ENCODE assay signal across 27 mouse cellular contexts in the genomic region with DNA sequence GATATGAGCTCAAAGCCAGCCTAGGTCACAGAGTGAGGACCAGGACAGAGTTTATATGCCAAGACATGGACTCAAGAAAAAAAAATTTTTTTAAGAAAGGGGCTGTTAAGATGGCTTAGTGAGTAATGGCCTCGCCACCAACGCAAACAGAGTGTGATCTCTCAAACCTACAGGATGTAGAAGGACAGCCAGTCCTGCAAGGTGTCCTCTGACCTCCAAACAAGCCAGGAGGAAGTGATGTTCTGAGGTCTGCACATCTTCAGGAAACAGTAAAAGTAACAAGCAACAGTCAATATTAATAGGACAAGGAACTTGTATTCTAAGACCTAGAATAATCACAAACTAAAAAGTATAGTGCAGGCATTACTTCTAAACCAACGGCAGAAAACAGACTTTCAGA. TPM values are rescaled to one million over a fixed set of nuclear protein-coding genes. Genes with fewer than 3 reads are reported as not detected.
DNase-seq lines count a peak whose midpoint lies in the region; ATAC-seq and TF ChIP-seq lines count a peak whose summit lies in the region.
"Had no signal": no experiment of that assay in that cellular context is flagged by ENCODE, and none has a peak within 500 bp of the region (broad histone marks: within the 10 kb centered on the region; RNA-seq: fewer than 3 reads in every experiment).

No protein-coding gene starts in this region.

- no peaks in the 10 kb centered on the region for H3K4me1 ChIP-seq in kidney, adult 2 months (ENCODE audit: control insufficient read depth, insufficient read depth, low read length)
- H3K4me1 ChIP-seq in kidney, embryonic 16.5 days (ENCODE audit: insufficient read depth, low read length), result no peaks in the 10 kb centered on the region
- H3K4me1 ChIP-seq in liver, postnatal 0 days (ENCODE audit: insufficient read depth), result 0 out of 2 replicates have a peak, but pooled peaks cover 5% of the 10 kb centered on the region
- H3K4me1 ChIP-seq in liver, embryonic 11.5 days (replicated peaks; ENCODE audit: control insufficient read depth, insufficient read depth, low read length), result no peaks in the 10 kb centered on the region; the same call in 1 of the 2 replicates
- H3K4me1 ChIP-seq in MEL (ENCODE audit: control insufficient read depth in 1 of 2, insufficient read depth in 2 of 2, low read length in 2 of 2), result peaks cover 7 to 12% of the 10 kb centered on the region in 2 experiments
- H3K4me1 ChIP-seq: embryonic facial prominence, embryonic 15.5 days; heart, embryonic 15.5 days; hindbrain, embryonic 13.5 days; limb, embryonic 10.5 days; midbrain, embryonic 15.5 days had no signal

- no peak overlapping the region for H3K4me2 ChIP-seq in kidney, embryonic 16.5 days (replicated peaks; ENCODE audit: low read depth, low read length)
- no peak overlapping the region for H3K4me2 ChIP-seq in liver, postnatal 0 days (ENCODE audit: low read depth, low read length)
- no peak overlapping the region for H3K4me2 ChIP-seq in liver, embryonic 11.5 days
- H3K4me2 ChIP-seq: embryonic facial prominence, embryonic 15.5 days; heart, embryonic 15.5 days; hindbrain, embryonic 13.5 days; midbrain, embryonic 15.5 days had no signal

- no peak for ATAC-seq in kidney, embryonic 16.5 days (ENCODE audit: low FRiP score, low TSS enrichment)
- ATAC-seq in liver, postnatal 0 days, result no peak
- no peak for ATAC-seq in liver, embryonic 11.5 days (replicated peaks; ENCODE audit: low FRiP score)
- ATAC-seq in megakaryocyte, adult 5-6 weeks (ENCODE audit: poor library complexity, severe bottlenecking), result peak; percentile 46
- ATAC-seq: forebrain, embryonic 14.5 days; midbrain, embryonic 15.5 days had no signal

- no peak overlapping the region for H3K4me3 ChIP-seq in kidney, adult 2 months (ENCODE audit: insufficient read depth, low read depth, low read length)
- H3K4me3 ChIP-seq in kidney, embryonic 16.5 days (ENCODE audit: low read length), result no peak overlapping the region
- no peak overlapping the region for H3K4me3 ChIP-seq in liver, postnatal 0 days (ENCODE audit: low read depth, low read length)
- no peak overlapping the region for H3K4me3 ChIP-seq in liver, embryonic 11.5 days (ENCODE audit: low read depth, low read length)
- no peak overlapping the region for H3K4me3 ChIP-seq in MEL (ENCODE audit: control insufficient read depth in 1 of 2, insufficient read depth in 1 of 2, low read depth in 2 of 2, low read length in 2 of 2)
- H3K4me3 ChIP-seq: embryonic facial prominence, embryonic 15.5 days; heart, embryonic 15.5 days; hindbrain, embryonic 13.5 days; limb, embryonic 10.5 days; megakaryocyte, embryonic 14.5 days; midbrain, embryonic 15.5 days; myocyte had no signal

- TF ChIP-seq EP300 in liver, postnatal 0 days (IDR thresholded peaks at IDR 0.05; ENCODE audit: low read depth), result 0 out of 2 replicates have a peak, but pooled peaks have one; percentile 39
- TF ChIP-seq EP300 in MEL (IDR thresholded peaks at IDR 0.05; ENCODE audit: low read depth in 1 of 2, low read length in 2 of 2), result no peak

- H3K36me3 ChIP-seq in kidney, adult 2 months (ENCODE audit: control insufficient read depth, insufficient read depth, low read length), result peaks cover 9% of the 10 kb centered on the region
- peaks cover 47% of the 10 kb centered on the region for H3K36me3 ChIP-seq in kidney, embryonic 16.5 days (ENCODE audit: insufficient read depth, low read length)
- peaks cover 38% of the 10 kb centered on the region for H3K36me3 ChIP-seq in liver, postnatal 0 days (replicated peaks; ENCODE audit: insufficient read depth, low read length)
- peaks cover 19% of the 10 kb centered on the region for H3K36me3 ChIP-seq in liver, embryonic 11.5 days (ENCODE audit: control insufficient read depth, insufficient read depth, low read length)
- H3K36me3 ChIP-seq in MEL (ENCODE audit: control insufficient read depth in 1 of 2, insufficient read depth in 2 of 2, low read length in 2 of 2), result peaks cover 2 to 20% of the 10 kb centered on the region in 2 experiments; a peak in 3 of 4 replicates

- TF ChIP-seq RAD21 in MEL (IDR thresholded peaks at IDR 0.05; ENCODE audit: low read depth, low read length), result no peak

- no peak overlapping the region for H3K9ac ChIP-seq in kidney, embryonic 16.5 days (replicated peaks; ENCODE audit: low read length)
- no peak overlapping the region for H3K9ac ChIP-seq in liver, postnatal 0 days (replicated peaks)
- H3K9ac ChIP-seq in liver, embryonic 11.5 days (ENCODE audit: low read depth, low read length), result no peak overlapping the region
- H3K9ac ChIP-seq in MEL (ENCODE audit: control insufficient read depth, low read depth, low read length, poor library complexity, severe bottlenecking), result no peak overlapping the region
- H3K9ac ChIP-seq: embryonic facial prominence, embryonic 15.5 days; heart, embryonic 15.5 days; hindbrain, embryonic 13.5 days; liver, embryonic 14.5 days; midbrain, embryonic 15.5 days had no signal

- no peak for TF ChIP-seq POLR2A in kidney, adult 2 months (IDR thresholded peaks at IDR 0.05; ENCODE audit: low read depth, low read length)
- no peak for TF ChIP-seq POLR2A in MEL (IDR thresholded peaks at IDR 0.05; ENCODE audit: control insufficient read depth in 1 of 2, insufficient read depth in 1 of 2, low read depth in 1 of 2, low read length in 2 of 2, poor library complexity in 1 of 2)

- peak; percentile 19 for DNase-seq in kidney, adult 2 months
- no peak for DNase-seq in liver, postnatal 0 days
- DNase-seq in liver, embryonic 11.5 days (ENCODE audit: low spot score), result no peak
- DNase-seq in MEL (ENCODE audit: low read depth, low spot score), result no peak
- DNase-seq in yolk sac, embryonic 10.5 days (ENCODE audit: low spot score), result no peak
- no peak for DNase-seq in right cerebral cortex, postnatal 10 days (ENCODE audit: low spot score in 2 of 2)
- DNase-seq: adrenal gland, postnatal 10 days; B cell, adult 2 months; cerebellum, adult 9-11 months; gastrocnemius, postnatal 14 days; heart, postnatal 36 days; lung, postnatal 14 days; right cerebral cortex, adult 18-20 months; thymus, adult 18-20 months; thymus, postnatal 36 days had no signal

- H3K79me2 ChIP-seq in MEL (ENCODE audit: control insufficient read depth, insufficient read depth, low read length, poor library complexity), result peaks cover 3% of the 10 kb centered on the region

- H3K27ac ChIP-seq in kidney, adult 2 months (ENCODE audit: insufficient read depth, low read depth, low read length), result peak overlapping the region; percentile 31; the same call in 1 of the 2 replicates
- no peak overlapping the region for H3K27ac ChIP-seq in kidney, embryonic 16.5 days (ENCODE audit: low read length)
- peak overlapping the region; percentile 59; the same call in 1 of the 2 replicates for H3K27ac ChIP-seq in liver, postnatal 0 days (ENCODE audit: low read depth)
- no peak overlapping the region for H3K27ac ChIP-seq in liver, embryonic 11.5 days (ENCODE audit: low read depth, low read length)
- H3K27ac ChIP-seq in MEL (ENCODE audit: control insufficient read depth, low read depth, low read length), result peak overlapping the region; percentile 75
- H3K27ac ChIP-seq: embryonic facial prominence, embryonic 15.5 days; heart, embryonic 15.5 days; hindbrain, embryonic 13.5 days; kidney, postnatal 0 days; limb, embryonic 10.5 days; liver, embryonic 14.5 days; midbrain, embryonic 15.5 days had no signal

- 73% methylated on average over 3 of the region's 3 CpGs for WGBS in kidney, adult 2 months
- WGBS in kidney, embryonic 16.5 days, result 79% methylated on average over 3 of the region's 3 CpGs
- WGBS in liver, postnatal 0 days (ENCODE audit: insufficient replicate concordance), result 70% methylated on average over 3 of the region's 3 CpGs
- 74% methylated on average over 3 of the region's 3 CpGs for WGBS in liver, embryonic 11.5 days

- TF ChIP-seq CTCF in kidney, adult 2 months (conservative IDR thresholded peaks at IDR 0.05; ENCODE audit: insufficient read depth, insufficient read length, low read depth, low read length), result no peak
- no peak for TF ChIP-seq CTCF in liver, postnatal 0 days (IDR thresholded peaks at IDR 0.05; ENCODE audit: low read depth)
- no peak for TF ChIP-seq CTCF in MEL (IDR thresholded peaks at IDR 0.05 in 2 of 3, conservative IDR thresholded peaks at IDR 0.05 in 1 of 3; ENCODE audit: control insufficient read depth in 1 of 3, insufficient read depth in 1 of 3, low read depth in 2 of 3, low read length in 3 of 3, poor library complexity in 1 of 3, severe bottlenecking in 1 of 3)

- H3K9me3 ChIP-seq in kidney, embryonic 16.5 days (ENCODE audit: low read length), result peaks cover 11% of the 10 kb centered on the region
- H3K9me3 ChIP-seq in liver, postnatal 0 days (ENCODE audit: low read length), result no peaks in the 10 kb centered on the region
- no peaks in the 10 kb centered on the region; the same call in 1 of the 2 replicates for H3K9me3 ChIP-seq in liver, embryonic 11.5 days (ENCODE audit: control insufficient read depth, low read length)
- H3K9me3 ChIP-seq in MEL (replicated peaks; ENCODE audit: insufficient read depth, low read length), result no peaks in the 10 kb centered on the region
- H3K9me3 ChIP-seq: heart, embryonic 15.5 days; limb, embryonic 10.5 days had no signal

- H3K27me3 ChIP-seq in kidney, adult 2 months (replicated peaks; ENCODE audit: control insufficient read depth, insufficient read depth, low read length), result no peaks in the 10 kb centered on the region
- H3K27me3 ChIP-seq in kidney, embryonic 16.5 days (ENCODE audit: insufficient read depth, low read length), result no peaks in the 10 kb centered on the region
- no peaks in the 10 kb centered on the region for H3K27me3 ChIP-seq in liver, postnatal 0 days (ENCODE audit: insufficient read depth, low read length)
- H3K27me3 ChIP-seq in liver, embryonic 11.5 days (replicated peaks; ENCODE audit: control insufficient read depth, insufficient read depth, low read length), result no peaks in the 10 kb centered on the region
- H3K27me3 ChIP-seq in MEL (ENCODE audit: control insufficient read depth in 1 of 2, insufficient read depth in 2 of 2, low read length in 2 of 2), result no peaks in the 10 kb centered on the region
- H3K27me3 ChIP-seq: embryonic facial prominence, embryonic 15.5 days; heart, embryonic 15.5 days; hindbrain, embryonic 13.5 days; megakaryocyte, embryonic 14.5 days; midbrain, embryonic 15.5 days had no signal

TF ChIP-seq in MEL, 35 proteins besides CTCF, POLR2A, EP300 and RAD21 (continues in another document):
- no peak for TF ChIP-seq ZC3H11A (IDR thresholded peaks at IDR 0.05; ENCODE audit: low read depth, low read length)
- TF ChIP-seq GATA1 (IDR thresholded peaks at IDR 0.05; ENCODE audit: low read depth, low read length), result no peak
- TF ChIP-seq ELF1 (IDR thresholded peaks at IDR 0.05; ENCODE audit: low read depth, low read length), result no peak

RNA-seq across cellular contexts. Expression of gene Fcho2, which starts 12.3 kb away (rescaled TPM):
- 17.5 and 17.8 TPM in 2 replicates for polyA plus RNA-seq in kidney, adult 2 months (2012; rRNA removed)
- polyA plus RNA-seq in kidney, embryonic 16.5 days (2015; fragmentation: Nextera tagmentation; extraction: Ambion mirVana), result 37.5 and 44.7 TPM in 2 replicates
- 16.6 and 16.7 TPM in 2 replicates for polyA plus RNA-seq in liver, postnatal 0 days (2015; fragmentation: Nextera tagmentation; extraction: Ambion mirVana)
- 23.7 and 25.3 TPM in 2 replicates for polyA plus RNA-seq in liver, embryonic 11.5 days (2014; fragmentation: Nextera tagmentation; extraction: Ambion mirVana)
- total RNA-seq in MEL (2012; rRNA removed), result 2.2 and 2.4 TPM in 2 replicates
- polyA plus RNA-seq in MEL (2012; ENCODE audit: insufficient read depth in 1 of 2, insufficient read length in 2 of 2, low read depth in 1 of 2, low replicate concordance in 2 of 2, missing spikeins in 1 of 2), result 1 to 10 TPM in 1 of 2 experiments, not detected in 1; 5.8 TPM
- total RNA-seq in megakaryocyte, adult 5-6 weeks (2015), result 123 and 128 TPM in 2 replicates
- 47.5 and 78.3 TPM in 2 replicates for total RNA-seq in megakaryocyte, adult 5-6 weeks (2017)

Comparison
In these comparisons a context has a peak if more than half of its experiments do, and no peak if none do; other contexts are left out.
1. H3K27ac ChIP-seq: peak in kidney, adult 2 months (single experiment), liver, postnatal 0 days (single experiment) and MEL (single experiment); none in kidney, embryonic 16.5 days (single experiment) and liver, embryonic 11.5 days (single experiment).